Mouse (Mus musculus): ENCODE results near the gene Pard3.

DNA sequence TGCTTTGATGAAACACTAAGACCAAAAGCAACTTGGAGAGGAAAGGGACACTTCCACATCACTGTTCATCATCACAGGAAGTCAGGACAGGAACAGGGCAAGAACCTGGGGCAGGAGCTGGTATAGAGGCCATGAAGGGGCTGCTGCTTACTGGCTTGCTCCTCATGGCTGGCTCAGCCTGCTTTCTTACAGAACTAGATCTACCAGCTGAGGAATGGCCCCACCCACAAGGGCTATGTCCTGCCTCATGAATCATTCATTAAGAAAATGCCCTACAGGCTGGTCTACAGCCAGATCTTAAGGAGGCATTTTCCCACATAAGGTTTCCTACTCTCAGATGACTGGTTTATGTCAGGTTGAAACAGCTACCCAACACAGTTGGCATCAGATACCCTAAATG, 342.1 kb downstream of the Pard3 start:
- TF ChIP-seq CTCF (IDR thresholded peaks at IDR 0.05; ENCODE audit: insufficient read depth, low read depth, low read length) (no peak), POLR2A (IDR thresholded peaks at IDR 0.05; ENCODE audit: insufficient read depth, low read depth, low read length) (no peak)
